In genomic region chr2:165584563-165584962, GRCm38 (mm10) we compare ENCODE assay signal across 16 mouse cellular contexts. TPM values are rescaled to one million over a fixed set of nuclear protein-coding genes. Genes with fewer than 3 reads are reported as not detected.
"Had no signal": no experiment of that assay in that cellular context is flagged by ENCODE, and none has a peak within 500 bp of the region (broad histone marks: within the 10 kb centered on the region; RNA-seq: fewer than 3 reads in every experiment).

No protein-coding gene starts in this region.

- H3K9ac ChIP-seq: lung, embryonic 15.5 days; midbrain, embryonic 13.5 days; midbrain, embryonic 15.5 days; neural tube, embryonic 12.5 days; stomach, embryonic 15.5 days had no signal

- H3K4me3 ChIP-seq: lung, embryonic 15.5 days; megakaryocyte, embryonic 14.5 days; midbrain, embryonic 13.5 days; midbrain, embryonic 15.5 days; neural tube, embryonic 12.5 days; stomach, embryonic 15.5 days had no signal

- H3K36me3 ChIP-seq: lung, embryonic 15.5 days; midbrain, embryonic 13.5 days; midbrain, embryonic 15.5 days; neural tube, embryonic 12.5 days; stomach, embryonic 15.5 days had no signal

- DNase-seq: lung, adult 2 months; lung, postnatal 14 days; lung, postnatal 36 days; right cerebral cortex, postnatal 14 days; thymus, adult 2 months; thymus, postnatal 36 days had no signal

- H3K4me2 ChIP-seq: lung, embryonic 15.5 days; midbrain, embryonic 11.5 days; midbrain, embryonic 13.5 days; midbrain, embryonic 15.5 days; neural tube, embryonic 12.5 days; stomach, embryonic 15.5 days had no signal

- H3K27ac ChIP-seq: lung, embryonic 15.5 days; macrophage; midbrain, embryonic 13.5 days; midbrain, embryonic 15.5 days; neural tube, embryonic 12.5 days; stomach, embryonic 15.5 days; stomach, postnatal 0 days had no signal

- ATAC-seq: lung, postnatal 0 days; midbrain, embryonic 13.5 days; midbrain, embryonic 15.5 days had no signal

- H3K4me1 ChIP-seq: lung, embryonic 15.5 days; midbrain, embryonic 13.5 days; midbrain, embryonic 15.5 days; neural tube, embryonic 12.5 days; stomach, embryonic 15.5 days had no signal

- H3K9me3 ChIP-seq: lung, embryonic 15.5 days; midbrain, embryonic 13.5 days; midbrain, embryonic 15.5 days; neural tube, embryonic 12.5 days; stomach, embryonic 15.5 days had no signal

- H3K27me3 ChIP-seq: lung, embryonic 15.5 days; midbrain, embryonic 13.5 days; midbrain, embryonic 15.5 days; neural tube, embryonic 12.5 days; stomach, embryonic 15.5 days had no signal

RNA-seq across cellular contexts. Expression of gene Eya2, which starts 10.3 kb away (rescaled TPM):
- polyA plus RNA-seq: macrophage had no signal
